Mouse (Mus musculus) cortical plate, adult 2 months (tissue): ENCODE data around the gene Fkrp. TPM values are rescaled to one million over a fixed set of nuclear protein-coding genes. Genes with fewer than 3 reads are reported as not detected.

Experiments
- H3K27ac ChIP-seq: fragments of 200-500 bp; 2 replicates; pipeline ENCODE4 v1.5.1; 2012; ENCODE audit warnings: low read length, control low read depth, inconsistent platforms; ENCODE audit not compliant: insufficient read depth
- H3K4me1 ChIP-seq: fragments of 200-500 bp; 2 replicates; pipeline ENCODE4 v1.6.1; 2011; ENCODE audit warnings: low read length; ENCODE audit not compliant: control insufficient read depth, insufficient read depth
- H3K4me3 ChIP-seq: fragments of 200-500 bp; 2 replicates; pipeline ENCODE4 v1.5.1; 2011; ENCODE audit warnings: mild to moderate bottlenecking, low read length, control low read depth; ENCODE audit not compliant: insufficient read depth
- CTCF ChIP-seq: fragments of 200-500 bp; IDR thresholded peaks from 2 replicates; pipeline ENCODE4 v1.5.1; 2011; ENCODE audit warnings: mild to moderate bottlenecking, control low read depth, low read length; ENCODE audit not compliant: insufficient read depth; ENCODE audit errors: extremely low read depth
- POLR2A ChIP-seq: fragments of 200-500 bp; IDR thresholded peaks from 2 replicates; pipeline ENCODE4 v1.6.1; 2011; ENCODE audit warnings: mild to moderate bottlenecking, low read length, control low read depth; ENCODE audit not compliant: insufficient read depth; ENCODE audit errors: extremely low read depth
- polyA plus RNA-seq: library from polyadenylated mRNA; depleted of rRNA; stranded (reverse); fragments of >200 nt; gene quantifications from 2 replicates; pipeline ENCODE4 v1.2.3, GENCODE M21; 2012

Gene Fkrp
- polyA plus RNA-seq, 1 experiment = 42.3 TPM

- H3K4me1 ChIP-seq = peaks cover 2% of the 10 kb centered on the region; the same call in 1 of the 2 replicates
- H3K27ac ChIP-seq = no peak overlapping the region
- TF ChIP-seq CTCF = no peak
- no peak for TF ChIP-seq POLR2A
- H3K4me3 ChIP-seq = no peak overlapping the region
Measured at GRCm38 (mm10) chr7:16808647-16809046, 7.9 kb downstream of the Fkrp start.

- H3K4me1 ChIP-seq = peaks cover 2% of the 10 kb centered on the region; the same call in 1 of the 2 replicates
- TF ChIP-seq CTCF (no peak), POLR2A (no peak)
Measured at GRCm38 (mm10) chr7:16807936-16808335, 8.6 kb downstream of the Fkrp start.

GRCm38 (mm10) chr7:16804409-16805028 lies 12.0 kb downstream of the Fkrp start:
- Histone ChIP-seq H3K4me1 (no peaks in the 10 kb centered on the region), H3K4me3 (no peak overlapping the region), H3K27ac (no peak overlapping the region)
- no peak for TF ChIP-seq POLR2A
- peak; percentile 47 for TF ChIP-seq CTCF

More at GRCm38 (mm10) chr7:16807936-16808335, 8.6 kb downstream of the Fkrp start:
- H3K4me3 ChIP-seq = no peak overlapping the region
- H3K27ac ChIP-seq = no peak overlapping the region

- no peaks in the 10 kb centered on the region for H3K4me1 ChIP-seq
- H3K27ac ChIP-seq = no peak overlapping the region
- H3K4me3 ChIP-seq = no peak overlapping the region
- TF ChIP-seq CTCF (no peak), POLR2A (no peak)
Measured at GRCm38 (mm10) chr7:16794886-16795285, 21.6 kb downstream of the Fkrp start.

GRCm38 (mm10) chr7:16793010-16793725 lies 23.4 kb downstream of the Fkrp start:
- H3K4me3 ChIP-seq = no peak overlapping the region
- H3K27ac ChIP-seq = no peak overlapping the region
- H3K4me1 ChIP-seq = no peaks in the 10 kb centered on the region
- TF ChIP-seq POLR2A = no peak
- TF ChIP-seq CTCF = no peak

GRCm38 (mm10) chr7:16792316-16792715 lies 24.2 kb downstream of the Fkrp start:
- TF ChIP-seq CTCF = no peak
- TF ChIP-seq POLR2A = no peak
- H3K4me1 ChIP-seq = no peaks in the 10 kb centered on the region
- no peak overlapping the region for H3K4me3 ChIP-seq
- H3K27ac ChIP-seq = no peak overlapping the region

- TF ChIP-seq POLR2A (no peak), CTCF (no peak)
- no peak overlapping the region for H3K4me3 ChIP-seq
- peaks cover 2% of the 10 kb centered on the region; the same call in 1 of the 2 replicates for H3K4me1 ChIP-seq
- H3K27ac ChIP-seq = no peak overlapping the region
Measured at GRCm38 (mm10) chr7:16785541-16786083, 30.9 kb downstream of the Fkrp start.

- H3K4me3 ChIP-seq = no peak overlapping the region
- peaks cover 2% of the 10 kb centered on the region; the same call in 1 of the 2 replicates for H3K4me1 ChIP-seq
- TF ChIP-seq POLR2A = no peak
- no peak for TF ChIP-seq CTCF
- no peak overlapping the region for H3K27ac ChIP-seq
Measured at GRCm38 (mm10) chr7:16784498-16784976, 32.0 kb downstream of the Fkrp start.

GRCm38 (mm10) chr7:16783758-16784415 lies 32.6 kb downstream of the Fkrp start:
- TF ChIP-seq CTCF (no peak), POLR2A (no peak)
- H3K4me1 ChIP-seq = peaks cover 2% of the 10 kb centered on the region; the same call in 1 of the 2 replicates
- H3K27ac ChIP-seq = no peak overlapping the region
- H3K4me3 ChIP-seq = no peak overlapping the region

- H3K27ac ChIP-seq = no peak overlapping the region
- H3K4me3 ChIP-seq = no peak overlapping the region
- H3K4me1 ChIP-seq = peaks cover 2% of the 10 kb centered on the region; the same call in 1 of the 2 replicates
- TF ChIP-seq CTCF = no peak
- no peak for TF ChIP-seq POLR2A
Measured at GRCm38 (mm10) chr7:16783224-16783688, 33.3 kb downstream of the Fkrp start.
